Mouse (Mus musculus): ENCODE data around the gene Rptor.

Gene Rptor

GRCm38 (mm10) chr11:119738990-119739846 lies 136.5 kb downstream of the Rptor start:
- no peak for DNase-seq (ENCODE audit: low spot score)

DNA sequence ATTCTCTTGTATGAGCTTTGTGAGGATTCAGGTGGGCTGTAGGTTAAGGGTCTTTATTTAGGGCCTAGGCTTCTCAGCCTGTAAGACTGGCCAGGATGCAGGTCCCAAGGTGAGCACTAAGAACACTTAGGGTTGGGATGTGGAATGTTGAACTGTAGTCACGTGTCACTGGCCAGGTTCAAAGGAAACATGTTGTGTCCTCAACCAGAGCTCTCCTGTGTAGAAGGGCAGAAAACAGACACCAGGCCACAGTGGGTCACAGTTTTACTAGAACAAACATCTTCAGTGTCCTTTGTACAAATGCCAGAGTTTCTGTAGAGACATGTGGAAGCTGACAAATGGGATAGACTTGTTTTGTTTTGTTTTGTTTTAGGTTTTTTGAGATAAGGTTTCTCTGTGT lies 138.7 kb downstream of the Rptor start:
- no peak for DNase-seq (ENCODE audit: low spot score)

- no peak for DNase-seq (ENCODE audit: low spot score)
Observed at GRCm38 (mm10) chr11:119744436-119744835, 141.7 kb downstream of the Rptor start.

DNA sequence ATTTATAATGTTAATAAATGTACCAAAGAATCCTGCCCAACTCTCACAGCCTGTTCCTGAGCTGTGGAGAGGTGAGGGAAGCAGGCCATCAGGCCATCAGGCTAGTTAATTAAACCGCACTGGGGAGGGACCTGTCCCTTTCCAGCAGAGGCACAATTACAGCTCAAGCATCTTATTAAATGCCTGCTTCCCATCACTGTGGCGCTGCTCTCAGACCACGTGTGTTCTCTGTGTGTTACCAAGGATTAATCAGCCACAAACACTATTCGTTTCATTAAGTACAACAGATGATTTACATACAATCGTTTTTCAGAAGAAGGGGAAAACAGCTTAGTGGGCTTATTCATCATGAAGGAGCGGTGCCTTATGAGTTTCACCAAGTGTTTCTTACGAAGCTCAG lies 142.6 kb downstream of the Rptor start:
- DNase-seq (ENCODE audit: low spot score) = no peak

DNA sequence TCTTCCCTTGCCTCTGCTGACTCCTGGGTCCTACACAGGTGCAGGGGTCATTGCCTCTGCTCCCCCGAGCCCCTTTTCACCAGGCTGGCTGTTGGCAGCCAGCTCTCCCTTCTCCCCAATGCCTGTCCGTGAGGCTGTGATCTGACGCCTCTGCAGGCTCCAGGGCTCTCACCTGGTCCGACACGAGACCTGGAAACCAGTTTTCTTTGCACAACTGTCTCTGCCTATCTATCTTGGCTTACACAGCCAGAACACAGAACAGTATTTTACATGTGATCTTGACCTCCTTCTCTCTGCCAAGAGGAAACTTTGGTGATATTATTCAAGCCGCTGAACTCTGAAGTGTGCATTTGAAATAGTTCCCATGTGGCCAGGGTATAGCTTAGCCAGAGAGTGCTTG lies 151.8 kb downstream of the Rptor start:
- DNase-seq (ENCODE audit: low spot score) = no peak

DNA sequence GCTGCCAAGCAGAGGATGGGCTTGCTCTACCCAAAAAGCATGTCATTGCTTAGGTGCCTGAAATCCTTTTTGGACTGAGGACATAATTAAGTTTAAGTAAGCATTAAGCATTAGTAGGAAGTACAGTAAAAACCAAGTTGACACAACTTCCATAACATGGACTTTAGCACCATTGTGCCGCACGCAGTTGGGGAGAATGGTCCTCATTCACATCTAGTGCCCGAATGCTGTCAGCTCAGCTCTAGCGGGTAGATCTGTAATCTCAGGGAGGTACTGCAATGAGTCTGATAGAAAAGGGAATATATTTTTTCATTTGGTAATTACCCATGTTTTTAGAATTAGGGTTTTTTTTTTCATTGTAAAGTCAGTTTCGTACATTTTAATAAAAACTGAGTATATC lies 155.5 kb downstream of the Rptor start:
- DNase-seq (ENCODE audit: low spot score) = no peak

DNA sequence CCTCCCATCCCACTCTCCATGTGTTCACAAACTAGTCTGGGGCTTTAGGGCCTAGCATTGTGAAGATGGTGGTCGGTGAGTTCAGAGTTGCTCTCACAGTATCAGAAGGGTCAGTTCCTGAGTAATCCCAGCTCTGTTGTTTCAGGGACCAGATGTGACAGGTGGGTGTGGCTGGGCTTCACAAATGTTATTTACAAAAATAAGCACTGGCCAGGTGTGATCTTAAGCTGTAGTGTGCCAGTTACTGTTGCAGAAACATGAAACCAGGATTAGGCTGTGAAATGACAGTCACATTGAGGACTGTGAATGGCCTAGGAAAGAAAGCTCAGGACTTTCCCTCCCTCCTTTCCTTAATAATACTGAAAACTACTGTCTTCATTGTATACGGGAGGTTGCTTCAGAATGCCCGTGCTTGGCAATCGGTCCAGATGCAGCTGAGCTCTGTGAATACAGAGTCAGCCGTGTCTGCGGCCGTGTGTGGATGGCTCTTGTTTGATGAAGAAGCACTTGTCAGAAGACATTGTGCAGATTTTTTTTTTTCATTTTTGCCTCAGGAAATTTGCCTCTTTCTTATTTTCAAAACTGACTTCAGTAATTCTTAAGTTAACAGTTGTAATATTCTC lies 156.1 kb downstream of the Rptor start:
- no peak for DNase-seq (ENCODE audit: low spot score)

- DNase-seq (ENCODE audit: low spot score) = no peak
Observed at GRCm38 (mm10) chr11:119762911-119763310, 160.2 kb downstream of the Rptor start.

- DNase-seq (ENCODE audit: low spot score) = no peak
Observed at GRCm38 (mm10) chr11:119766023-119766422, 163.3 kb downstream of the Rptor start.

- DNase-seq (ENCODE audit: low spot score) = no peak
Observed at GRCm38 (mm10) chr11:119766782-119767459, 164.2 kb downstream of the Rptor start.

- DNase-seq (ENCODE audit: low spot score) = no peak
Observed at GRCm38 (mm10) chr11:119767525-119767924, 164.8 kb downstream of the Rptor start.

DNA sequence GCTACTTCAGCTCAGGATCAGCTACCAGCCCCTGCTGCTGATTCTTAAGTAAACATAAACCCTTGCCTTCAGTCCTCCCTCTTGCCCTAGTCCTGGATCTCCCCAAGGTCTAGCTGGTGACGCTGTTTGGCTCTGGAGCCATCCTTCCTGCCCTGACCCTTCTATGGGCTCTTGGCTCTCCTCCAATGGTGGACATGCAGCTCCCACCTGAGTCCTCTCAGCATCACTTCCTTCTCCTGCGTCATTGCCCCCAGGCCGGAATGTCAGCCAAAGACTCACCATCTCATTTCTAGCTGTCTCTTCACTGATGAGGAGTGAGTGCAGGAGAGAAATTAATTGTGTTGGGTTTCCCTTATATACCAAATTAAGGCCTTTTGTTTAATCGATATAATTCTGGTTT lies 165.8 kb downstream of the Rptor start:
- DNase-seq (ENCODE audit: low spot score) = no peak

GRCm38 (mm10) chr11:119769666-119770065 lies 167.0 kb downstream of the Rptor start:
- no peak for DNase-seq (ENCODE audit: low spot score)

- DNase-seq (ENCODE audit: low spot score) = peak; percentile 25
Observed at GRCm38 (mm10) chr11:119770985-119771384, 168.3 kb downstream of the Rptor start.

- DNase-seq (ENCODE audit: low spot score) = no peak
Observed at GRCm38 (mm10) chr11:119772896-119773295, 170.2 kb downstream of the Rptor start.

DNA sequence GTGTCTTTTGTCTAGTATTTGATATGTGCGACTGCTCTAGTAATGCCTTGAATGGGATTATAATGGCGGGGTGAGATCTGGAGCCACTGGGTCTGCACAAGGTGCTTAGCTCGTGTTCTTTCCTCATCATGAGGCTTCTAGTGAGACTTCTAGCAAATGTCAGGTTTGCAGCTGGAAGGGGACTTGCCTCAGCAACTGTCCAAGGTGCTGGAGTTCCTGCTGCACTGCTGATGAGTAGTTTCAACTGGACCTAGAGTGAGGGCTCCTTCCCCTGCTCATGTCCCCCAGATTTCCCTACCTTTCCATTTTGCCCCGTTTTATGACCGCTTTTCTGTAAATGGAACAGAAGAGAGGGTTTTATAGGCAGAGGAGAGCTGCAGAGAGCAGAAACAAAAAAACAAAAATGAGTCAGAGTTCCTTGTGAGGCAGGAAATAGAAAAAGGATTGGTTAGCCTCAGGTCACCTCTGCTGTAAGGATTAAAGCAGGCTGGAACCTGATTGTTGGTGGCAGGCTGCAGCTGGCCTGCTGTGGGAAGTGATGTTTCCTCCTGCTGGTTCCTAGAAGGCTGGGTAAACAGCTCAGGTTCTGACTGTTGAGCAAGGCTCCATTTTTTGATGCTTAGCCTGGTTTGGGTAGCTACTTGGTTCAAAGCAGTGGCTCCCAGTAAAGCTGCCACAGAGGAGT lies 172.5 kb downstream of the Rptor start:
- no peak for DNase-seq (ENCODE audit: low spot score)

- no peak for DNase-seq (ENCODE audit: low spot score)
Observed at GRCm38 (mm10) chr11:119777236-119777635, 174.5 kb downstream of the Rptor start.

- no peak for DNase-seq (ENCODE audit: low spot score)
Observed at GRCm38 (mm10) chr11:119777872-119778271, 175.2 kb downstream of the Rptor start.

DNA sequence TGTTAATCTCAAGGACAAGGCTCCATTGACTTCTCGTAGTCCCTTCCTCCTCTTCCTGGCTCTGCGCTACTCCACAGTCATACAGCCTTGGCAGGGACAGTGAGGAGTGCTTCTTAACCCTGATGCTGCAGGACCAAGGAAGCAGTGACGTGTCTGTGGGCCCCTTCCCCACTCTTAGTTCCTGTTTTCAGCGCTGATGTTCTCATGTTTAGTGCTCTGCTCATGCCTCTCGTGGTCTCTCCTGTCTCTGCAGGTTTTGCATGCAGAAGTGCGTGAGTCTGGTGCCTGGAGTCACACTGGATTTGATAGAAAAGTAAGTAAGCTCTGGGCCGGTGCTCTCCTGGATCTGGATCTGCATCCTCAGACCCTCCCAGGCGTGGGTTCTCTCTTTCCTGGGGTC lies 177.6 kb downstream of the Rptor start:
- DNase-seq (ENCODE audit: low spot score) = no peak

- DNase-seq (ENCODE audit: low spot score) = no peak
Observed at GRCm38 (mm10) chr11:119781165-119781564, 178.5 kb downstream of the Rptor start.

GRCm38 (mm10) chr11:119781726-119782125 lies 179.0 kb downstream of the Rptor start:
- DNase-seq (ENCODE audit: low spot score) = no peak

GRCm38 (mm10) chr11:119783653-119784052 lies 180.9 kb downstream of the Rptor start:
- no peak for DNase-seq (ENCODE audit: low spot score)
